Mouse (Mus musculus): Measurements from ENCODE around the gene Nck2.

Gene Nck2

DNA sequence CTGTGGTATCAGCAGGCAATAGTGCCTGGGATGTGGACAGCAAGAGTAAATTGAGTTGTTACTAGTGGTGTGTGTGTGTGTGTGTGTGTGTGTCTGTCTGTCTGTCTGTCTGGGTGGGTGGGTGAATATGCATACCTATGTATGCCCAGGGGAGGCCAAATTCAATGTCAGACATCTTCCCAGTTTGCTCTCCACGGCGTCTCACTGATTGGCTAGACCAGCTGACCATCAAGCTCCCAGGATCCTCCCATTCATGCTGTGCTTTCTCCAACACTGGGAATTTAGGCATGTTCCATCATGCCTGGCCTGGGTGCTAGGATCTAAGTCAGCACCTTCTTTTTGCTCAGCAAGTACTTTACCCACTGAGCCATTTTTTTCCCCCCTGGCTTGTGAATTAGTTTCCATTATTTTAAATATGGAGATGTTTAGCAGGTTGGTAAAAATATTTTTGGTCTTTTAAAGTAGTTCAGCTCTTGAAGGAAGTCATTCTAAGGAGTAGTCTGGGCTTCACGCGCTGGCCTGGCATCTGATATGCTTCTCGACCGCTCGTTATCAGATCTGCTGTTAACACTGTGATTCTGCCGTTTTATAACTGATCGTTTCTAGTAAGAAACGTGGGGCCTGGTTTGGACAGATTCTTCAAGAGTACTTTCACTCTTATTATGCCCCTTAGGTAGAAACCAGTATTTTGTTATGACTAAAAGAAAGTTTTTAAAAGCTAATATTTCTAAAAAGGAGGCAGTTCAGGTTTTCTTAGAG is 26.2 kb downstream of the Nck2 start:
- DNase-seq: peak; percentile 82

DNA sequence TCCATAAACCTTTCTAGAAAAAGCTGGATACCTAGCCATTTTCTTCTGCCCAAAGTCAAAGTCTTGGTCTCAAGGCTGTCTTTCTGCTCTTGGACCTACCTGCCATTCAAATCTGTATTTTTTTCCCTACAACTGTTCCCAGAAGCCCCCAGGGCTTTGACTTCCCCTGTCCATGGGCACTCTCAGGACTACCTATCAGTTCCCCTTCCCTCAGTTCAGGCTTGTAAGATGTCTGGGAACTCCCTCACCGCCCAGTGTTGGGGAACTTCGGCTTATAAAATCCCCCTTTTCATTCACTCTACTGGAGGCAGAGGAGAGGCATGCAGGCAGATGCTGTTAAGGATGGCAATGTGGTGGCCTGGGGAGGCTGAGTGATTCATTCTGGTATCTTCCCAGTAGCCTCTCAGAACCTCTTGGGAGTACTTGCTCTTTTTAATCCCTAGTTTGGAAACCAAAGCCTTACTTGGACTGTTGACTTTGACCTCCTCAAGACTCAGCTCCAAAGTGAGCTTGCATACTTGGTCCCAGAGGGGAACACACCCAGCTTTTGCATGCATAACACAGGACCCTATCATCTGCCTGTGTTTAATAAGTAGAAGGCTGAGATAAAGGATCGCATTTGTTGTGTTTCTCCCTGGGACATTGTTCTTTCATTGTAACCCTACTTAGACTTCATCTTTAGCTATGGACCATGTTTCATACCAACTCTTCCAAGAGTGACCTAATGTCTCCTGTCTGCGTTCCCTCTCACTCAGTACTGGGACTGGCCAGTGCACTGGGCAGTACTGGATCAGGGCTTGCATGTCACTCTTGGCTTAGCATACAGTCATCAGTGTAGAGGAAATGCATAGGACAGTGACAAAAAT is 27.0 kb downstream of the Nck2 start:
- peak; percentile 90 for DNase-seq

DNA sequence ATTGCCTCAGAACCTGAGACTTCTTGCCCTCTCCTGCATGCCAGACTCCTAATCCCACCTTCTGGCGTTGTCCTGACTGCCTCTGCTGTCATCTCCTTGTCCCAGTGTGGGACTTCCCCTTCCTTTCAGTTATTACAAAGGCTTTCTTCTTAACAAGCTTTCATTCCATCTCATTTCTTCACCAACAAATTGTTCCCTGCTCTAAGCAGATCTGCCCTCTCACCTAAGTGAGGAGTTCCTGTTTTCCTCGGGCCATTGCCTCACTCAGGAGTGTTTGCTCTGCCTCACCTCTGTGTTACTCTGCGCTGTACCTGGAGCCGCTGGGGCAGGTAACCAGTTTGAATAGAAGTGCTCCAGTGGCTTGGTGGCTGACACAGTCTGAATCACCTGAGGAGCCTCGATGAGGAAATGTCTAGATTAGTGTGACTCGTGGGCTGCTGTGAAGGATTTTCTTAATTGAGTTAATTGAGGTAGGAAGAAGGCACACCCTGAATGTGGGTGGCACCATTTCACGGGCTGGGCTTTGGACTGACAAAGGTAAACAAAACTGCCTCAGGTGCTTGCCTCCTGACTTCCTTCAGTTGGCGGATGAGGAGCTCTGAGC is 27.8 kb downstream of the Nck2 start:
- peak; percentile 77 for DNase-seq

DNA sequence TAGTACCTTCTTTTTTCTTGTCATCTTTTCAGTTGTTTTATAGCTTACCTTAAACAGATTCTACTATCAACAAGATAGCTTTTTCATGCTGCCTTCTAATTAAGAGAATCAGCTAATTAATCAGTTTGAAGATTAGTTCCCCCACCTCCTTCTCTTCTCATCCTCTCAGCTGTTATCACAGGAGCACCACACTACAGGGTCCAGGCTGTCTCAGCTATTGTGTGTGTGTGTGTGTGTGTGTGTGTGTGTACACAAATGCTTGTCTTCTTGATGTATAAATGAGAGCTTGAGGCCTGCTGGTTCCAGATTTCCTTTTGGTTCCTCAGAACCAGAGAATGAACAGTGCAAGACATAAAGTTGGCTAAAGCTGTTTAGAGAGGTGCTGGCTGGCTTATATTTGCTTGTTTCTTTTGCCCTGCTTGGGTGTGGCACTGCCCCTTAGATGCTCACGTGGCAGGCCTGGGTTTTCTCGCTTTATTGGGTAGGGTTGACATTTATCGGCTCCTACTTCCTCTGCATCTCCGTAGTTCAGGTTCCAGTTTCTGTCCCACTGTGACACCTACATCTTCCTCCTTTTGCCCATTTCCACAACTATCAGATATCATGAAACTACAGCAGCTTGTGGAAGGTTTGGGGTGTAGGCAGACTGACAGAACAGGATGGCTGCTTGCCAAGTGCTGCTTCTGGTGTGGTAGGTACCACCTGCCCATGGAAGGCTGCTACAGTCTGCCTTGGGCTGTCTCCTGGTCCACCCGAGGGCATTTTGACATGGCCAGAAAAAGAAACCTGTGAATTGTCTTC is 29.6 kb downstream of the Nck2 start:
- peak; percentile 89 for DNase-seq

DNA sequence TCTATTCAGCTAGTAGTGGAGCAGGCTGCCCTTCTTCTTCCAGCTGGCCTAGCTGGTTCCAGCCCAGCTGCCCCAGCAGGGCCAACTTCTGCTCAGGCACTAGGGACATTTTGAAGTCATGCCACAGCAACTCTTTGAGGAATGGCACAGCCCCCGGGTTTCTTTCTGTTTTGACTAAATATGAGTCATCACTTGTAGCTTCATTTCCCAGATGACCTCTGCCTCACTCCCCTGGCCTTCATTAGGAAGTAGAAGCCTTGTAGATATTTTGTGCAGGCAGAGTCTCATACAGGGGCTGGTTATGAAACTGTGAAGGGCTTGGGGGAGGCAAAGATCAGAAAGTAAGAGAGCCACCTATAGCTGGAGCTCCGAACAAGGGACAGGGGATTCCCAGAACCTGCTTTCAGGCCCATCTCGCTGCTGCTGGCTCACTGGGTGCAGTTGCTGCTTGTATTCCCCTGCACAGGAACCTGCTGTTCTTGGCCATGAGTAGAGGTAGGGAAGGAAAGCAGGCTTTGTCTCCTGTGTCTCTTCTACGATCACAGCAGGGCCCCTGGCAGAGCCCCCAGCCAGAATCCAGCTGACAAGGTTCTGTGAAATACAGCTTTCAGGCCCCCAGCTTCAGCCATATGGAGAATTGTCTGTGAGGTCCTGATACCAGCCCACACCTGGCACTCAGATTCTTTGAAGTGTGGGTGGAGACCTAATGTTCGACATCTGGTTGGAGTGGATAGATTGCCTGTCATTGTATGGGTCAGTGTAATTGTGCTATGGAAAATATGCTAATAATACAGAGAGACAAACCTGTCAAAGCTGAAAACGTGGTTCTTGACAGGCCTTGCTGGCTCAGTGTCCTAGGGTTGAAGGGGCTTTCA is 30.4 kb downstream of the Nck2 start:
- peak; percentile 96 for DNase-seq

DNA sequence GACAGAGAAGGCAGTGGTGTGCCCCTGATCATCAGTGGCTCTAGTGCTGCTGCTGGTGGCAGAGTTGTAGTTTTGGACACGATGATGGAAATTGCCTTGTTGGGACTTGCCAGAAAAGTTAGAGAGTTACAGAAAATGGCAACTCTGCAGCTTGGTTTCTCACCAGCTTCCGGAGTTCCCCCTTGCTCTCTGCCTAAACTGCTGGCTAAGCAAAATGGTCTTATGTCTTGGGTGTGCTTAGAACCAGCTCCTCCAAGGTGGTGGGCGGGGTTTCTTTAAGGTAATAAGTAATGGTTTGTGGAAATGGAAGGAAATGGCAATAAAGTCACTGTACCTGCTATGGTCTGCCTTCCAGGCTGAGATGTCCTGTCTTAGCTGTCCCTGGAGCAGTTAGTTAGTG is 33.6 kb downstream of the Nck2 start:
- DNase-seq: peak; percentile 81

DNA sequence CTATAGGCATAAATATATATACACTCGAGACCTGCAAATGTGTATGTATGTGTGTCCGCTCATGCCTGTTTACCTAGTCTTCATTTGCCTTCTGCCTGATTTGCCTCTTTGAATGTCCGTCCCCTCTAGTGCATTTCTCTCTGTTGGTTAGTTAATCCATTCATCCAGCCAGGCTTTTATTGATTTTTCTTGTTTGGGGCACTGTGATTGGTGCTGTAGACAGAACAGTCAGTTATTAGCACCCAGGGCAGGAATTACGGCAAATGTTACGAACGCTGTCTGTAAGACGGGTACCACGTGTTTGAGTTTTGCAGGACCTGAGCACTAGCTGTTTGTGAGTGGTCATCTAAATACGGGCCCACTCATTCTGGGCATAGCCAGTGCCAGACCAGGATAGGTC is 40.8 kb downstream of the Nck2 start:
- no peak for DNase-seq

DNA sequence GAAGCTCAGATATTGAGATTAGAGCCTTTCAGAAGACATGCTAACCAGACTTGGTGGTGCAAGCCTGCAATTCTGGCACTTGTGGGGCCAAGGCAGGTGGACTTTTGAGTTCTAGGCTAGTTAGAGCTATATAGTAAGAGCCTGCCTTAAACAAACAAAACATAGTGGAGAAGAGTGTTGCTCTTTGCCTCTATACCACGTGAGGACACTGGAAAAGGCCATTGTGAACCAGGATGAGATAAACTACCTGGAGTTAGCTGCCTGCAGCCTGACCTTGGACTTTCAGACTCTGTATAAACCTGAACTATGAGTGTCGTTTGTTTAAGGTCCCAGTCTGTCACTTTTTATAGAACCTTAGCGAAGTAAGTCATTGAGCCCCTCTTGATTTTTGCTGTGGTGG is 42.1 kb downstream of the Nck2 start:
- no peak for DNase-seq

DNA sequence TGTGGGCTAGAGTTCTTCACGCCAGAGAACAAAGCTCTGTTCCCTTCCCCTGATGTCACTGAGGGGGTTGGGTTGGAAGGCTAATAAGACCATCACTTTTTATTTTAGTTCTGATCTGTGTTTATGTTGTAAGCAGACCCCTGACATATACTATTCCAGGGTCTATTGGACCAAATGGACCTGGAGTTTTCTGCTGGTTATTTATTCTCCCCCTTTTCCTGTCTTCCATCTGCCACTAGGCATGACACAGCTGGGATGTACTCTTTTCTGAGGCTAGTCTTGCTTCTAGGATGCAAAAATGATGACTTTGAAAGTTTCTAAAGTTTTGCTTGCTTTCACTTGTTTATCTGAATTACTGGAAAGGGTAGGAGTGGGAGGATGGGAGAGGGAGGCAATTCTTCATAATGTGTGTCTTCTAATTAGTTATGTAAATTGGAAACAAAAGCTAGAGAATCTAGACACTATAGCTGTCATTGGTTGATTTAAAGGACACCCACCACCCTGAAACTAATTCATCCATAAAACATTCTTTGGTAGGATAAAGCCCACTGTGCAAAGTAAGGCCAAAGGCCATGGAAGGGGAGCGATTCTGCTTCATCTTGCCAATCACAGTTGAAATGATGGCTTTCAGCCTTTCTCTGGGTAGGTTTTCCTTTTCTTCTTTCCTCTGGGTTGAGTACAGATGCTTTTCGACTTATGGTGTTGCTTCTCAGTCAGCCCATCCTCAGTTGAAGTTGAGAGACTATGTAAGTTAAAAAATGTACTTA is 42.8 kb downstream of the Nck2 start:
- DNase-seq: no peak

DNA sequence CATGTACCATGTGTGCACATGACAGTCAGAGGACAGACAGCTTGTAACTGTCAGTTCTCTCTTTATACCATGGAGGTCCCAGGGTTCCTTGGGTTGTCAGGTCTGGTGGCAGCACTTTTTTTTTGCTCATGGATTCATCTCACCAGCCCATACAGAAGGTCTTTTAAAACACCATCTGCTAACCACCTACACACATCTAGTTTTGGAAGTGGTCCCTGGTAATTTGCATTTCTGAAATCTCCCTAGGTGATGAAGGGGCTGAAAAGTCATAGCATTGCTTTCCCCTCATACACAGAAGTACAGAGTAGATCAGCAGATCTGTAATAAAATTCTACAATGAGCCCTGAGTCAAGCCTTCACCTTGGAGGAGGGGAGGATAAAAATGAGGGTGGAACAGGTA is 44.9 kb downstream of the Nck2 start:
- no peak for DNase-seq

DNA sequence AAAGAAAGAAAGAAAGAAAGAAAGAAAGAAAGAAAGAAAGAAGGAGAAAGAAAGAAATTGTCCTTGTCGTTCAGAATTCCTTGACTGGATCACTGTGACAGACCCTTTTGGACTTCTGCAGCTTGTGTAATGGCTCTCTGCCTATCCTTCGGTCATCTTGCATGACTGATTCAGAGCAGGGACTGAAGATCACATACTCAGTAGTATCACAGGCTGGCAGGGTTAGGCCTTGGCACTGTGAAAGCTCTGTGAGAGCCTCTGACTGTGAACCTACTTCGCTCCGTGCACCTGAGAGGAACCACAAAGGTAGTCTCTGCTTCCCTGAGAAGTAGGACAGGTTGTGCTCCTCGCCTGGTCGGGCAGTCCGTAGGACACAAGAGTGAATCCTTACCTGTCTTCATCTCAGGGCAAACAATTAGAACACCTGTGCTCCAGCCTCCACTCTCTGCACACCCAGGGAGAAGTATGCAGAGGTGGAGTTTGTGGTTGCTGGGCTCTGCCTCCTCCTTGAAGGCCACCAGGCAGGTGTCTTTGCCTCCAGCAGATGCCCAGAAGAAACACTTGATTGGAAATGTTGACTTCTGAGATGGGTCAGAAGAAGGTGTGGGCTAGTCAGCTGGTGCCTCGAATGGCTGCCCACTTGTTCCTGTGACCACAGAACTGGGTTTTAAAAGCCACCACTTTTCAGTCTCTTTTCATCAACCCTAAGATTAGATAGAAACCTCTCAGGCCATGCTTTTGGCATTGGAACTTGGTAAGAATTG is 47.3 kb downstream of the Nck2 start:
- DNase-seq: peak; percentile 76

DNA sequence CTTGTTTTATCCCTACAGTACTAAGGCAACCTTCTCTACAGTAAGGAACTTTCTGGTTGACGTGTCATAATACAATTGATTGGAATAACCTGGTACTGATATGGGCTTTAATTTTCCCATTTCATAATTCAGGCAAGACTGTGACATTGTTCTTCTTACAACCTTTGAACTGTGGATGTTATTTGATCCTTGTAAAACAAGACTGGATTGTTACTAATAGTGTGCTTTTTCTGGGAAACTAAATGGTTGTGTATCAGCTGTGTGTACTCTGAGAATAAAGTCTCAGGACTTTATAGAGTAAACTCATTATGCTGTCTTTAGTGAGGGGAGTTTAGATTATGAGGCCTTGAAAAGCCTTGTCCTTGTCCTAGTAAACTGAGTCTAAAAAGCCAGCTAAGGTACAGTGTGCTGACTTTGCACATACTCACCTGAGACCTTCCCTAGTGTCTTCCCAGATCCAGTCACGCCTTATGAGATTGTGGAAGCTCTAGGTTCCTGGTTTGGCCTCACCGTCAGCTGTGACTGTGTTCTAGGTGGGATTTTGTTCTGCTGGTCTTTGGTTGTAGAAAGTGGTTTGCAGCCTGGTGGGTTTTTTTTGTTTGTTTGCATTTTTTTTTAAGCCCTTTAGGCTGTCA is 48.5 kb downstream of the Nck2 start:
- peak; percentile 12 for DNase-seq

DNA sequence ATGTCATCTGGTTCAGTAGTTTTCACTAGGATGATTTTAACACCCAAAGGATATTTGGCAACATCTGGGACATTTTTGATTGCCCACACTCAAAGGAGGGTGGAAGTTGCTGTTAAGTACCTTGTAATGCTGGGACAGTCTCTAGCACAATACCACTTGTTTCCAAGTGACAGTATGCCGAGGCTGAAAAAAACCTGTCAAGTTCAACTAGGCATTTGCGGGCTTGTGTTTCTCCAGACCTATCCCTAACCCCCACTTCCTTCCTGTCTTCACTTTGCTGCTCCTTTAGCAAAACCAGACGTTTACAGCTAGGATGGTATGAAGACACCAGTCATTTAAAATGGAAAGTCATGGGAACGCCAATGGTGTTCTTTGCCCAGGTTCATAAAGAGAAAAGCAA is 51.7 kb downstream of the Nck2 start:
- peak; percentile 60 for DNase-seq

DNA sequence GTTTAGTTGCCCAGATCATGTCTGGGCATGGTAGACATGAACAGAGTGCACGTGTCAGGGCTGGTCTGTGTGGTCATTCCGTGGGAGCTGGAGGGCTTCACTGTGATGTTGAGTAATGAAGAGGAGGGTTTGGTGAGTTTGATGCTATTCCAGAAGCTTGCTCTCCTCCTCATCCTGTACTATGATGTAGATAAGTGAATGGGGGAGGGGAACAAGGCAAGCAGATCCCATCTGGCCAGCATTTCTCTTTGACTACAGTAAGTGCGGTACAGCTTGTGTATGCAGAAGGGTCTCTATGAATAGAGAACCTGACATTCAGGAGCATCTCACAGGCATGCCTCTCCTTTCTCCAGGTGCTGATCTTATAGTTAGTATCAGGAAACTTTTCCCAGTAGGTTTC is 52.6 kb downstream of the Nck2 start:
- DNase-seq: peak; percentile 66

DNA sequence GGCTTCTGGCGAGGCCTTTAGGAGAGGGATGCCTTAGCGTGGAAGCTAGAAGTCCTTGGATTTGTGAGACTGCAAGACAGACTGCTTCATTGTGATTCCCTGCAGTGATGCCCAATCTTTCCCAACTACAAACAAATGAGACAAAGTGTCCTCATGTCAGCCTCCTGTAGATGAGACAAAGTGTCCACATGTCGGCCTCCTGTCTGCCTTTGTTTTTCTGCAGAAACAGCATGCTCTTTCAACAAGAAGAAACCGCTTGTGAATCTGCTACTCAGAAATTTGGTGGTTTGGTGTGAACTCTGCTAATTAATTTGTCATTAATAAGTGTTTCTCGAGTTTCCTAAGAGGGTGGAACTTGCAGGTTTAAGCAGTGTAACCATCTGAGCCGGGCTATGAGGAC is 53.6 kb downstream of the Nck2 start:
- peak; percentile 65 for DNase-seq

DNA sequence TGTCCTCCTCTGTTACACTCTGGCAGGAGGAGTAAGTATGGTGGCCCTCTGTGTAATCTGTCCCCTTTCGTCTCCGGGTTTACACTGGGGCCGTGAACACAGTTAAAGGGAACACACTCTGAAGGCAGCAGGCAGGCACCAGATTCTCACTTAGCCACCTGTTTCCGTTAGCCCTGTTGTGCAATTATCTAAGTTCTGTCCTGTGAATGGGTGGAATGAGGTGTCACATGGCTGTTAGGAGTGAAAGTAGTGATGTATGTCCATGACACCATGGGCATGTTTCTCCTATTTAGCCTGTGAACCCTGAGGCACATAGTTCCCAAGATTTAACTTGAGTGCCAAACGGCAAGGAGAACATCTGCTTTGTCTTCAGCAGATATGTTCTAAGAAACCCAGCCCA is 55.7 kb downstream of the Nck2 start:
- peak; percentile 66 for DNase-seq

DNA sequence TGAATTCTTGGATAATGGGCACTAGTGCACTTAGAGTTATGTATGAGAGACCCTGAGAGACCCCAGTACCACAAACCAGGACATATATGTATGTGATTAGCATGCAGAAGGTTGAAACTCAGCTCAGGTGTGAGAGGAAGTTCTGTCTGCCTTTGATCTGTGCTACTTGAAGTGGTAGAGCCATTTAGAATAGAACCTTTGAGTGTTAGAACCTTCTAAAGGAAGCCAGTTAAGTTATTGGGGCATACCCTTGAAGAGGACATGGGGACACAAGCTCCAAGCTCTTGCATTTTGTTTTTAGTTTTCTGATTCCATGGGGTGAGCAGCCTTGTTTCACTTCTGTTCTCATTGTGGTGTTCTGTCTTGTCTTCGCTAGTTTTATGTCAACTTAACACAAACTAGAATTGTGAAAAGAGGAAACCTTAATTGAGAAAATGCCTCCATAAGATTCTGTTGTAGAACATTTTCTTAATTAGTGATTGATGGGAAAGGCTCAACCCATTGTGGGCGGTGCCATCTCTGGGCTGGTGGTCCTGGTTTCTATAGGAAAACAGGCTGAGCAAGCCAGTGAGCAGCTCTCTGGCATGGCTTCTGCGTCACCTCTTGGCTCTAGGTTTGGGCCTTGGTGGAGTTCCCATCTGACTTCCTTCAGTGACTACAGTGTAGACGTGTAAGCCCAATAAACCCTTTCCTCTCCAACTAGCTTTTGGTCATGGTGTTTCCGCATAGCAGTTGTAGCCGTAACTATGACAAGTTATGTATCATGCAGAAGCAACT is 57.0 kb downstream of the Nck2 start:
- DNase-seq: peak; percentile 87

DNA sequence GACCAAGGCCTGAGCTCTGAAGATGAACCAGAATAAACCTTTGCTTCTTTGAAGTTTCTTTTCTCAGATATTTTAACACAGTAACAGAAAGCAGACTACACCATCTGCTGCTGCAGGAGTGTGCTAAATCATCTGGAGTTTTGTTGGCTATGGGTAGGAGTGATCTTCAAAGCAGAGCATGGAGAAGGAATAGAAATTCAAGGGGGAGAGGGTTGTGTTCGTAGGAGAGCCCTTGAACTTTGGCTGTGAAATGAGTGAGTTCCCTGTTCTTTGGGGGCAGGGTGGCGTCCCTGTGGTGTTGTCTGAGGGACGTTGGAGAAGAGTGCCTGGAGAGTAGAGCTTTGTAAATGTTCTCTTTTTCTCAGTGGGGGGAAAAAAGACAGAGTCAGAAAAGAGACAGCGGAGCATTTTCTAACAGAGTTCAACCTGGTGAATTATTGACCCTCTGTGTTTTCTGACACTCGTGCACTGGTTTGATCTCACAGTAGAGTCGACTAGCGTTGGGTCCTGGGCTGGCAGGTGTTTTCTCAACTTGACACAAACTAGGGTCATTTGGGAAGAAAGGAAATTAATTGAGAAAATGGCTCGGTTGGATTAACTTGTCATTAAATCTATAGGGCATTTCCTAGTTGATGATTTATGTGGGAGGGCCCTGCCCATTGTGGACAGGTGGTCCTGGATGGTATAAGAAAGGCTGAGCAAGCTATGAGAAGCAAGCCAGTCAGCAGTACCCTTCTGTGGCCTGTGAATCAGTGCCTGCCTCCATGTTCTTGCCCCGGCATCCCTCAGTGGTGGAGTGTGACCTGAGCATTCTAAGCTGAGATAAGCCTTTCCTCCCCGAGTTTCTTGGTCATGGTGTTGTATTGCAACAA is 57.8 kb downstream of the Nck2 start:
- peak; percentile 77 for DNase-seq
